Comparison of ENCODE assay signal across 8 mouse cellular contexts in the genomic region with DNA sequence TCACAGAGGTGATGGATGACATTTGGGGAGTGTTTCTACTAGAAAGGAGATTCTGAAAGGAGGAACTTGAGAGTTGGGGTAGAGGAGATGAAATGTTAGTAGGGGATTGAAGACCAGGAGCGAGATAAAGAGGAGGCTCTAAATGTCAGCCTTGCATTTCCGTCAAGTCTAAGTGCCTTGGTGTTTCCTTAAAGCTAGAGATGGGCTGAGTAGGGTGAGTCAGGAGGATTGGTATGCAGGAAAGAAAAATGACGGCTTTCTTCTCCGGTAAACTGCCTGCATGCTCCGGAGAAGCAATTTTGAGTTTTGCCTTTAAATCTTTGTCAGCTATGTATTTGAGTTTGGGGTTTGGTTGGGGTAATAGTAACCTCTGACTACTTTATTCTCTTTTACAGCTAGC. TPM values are rescaled to one million over a fixed set of nuclear protein-coding genes. Genes with fewer than 3 reads are reported as not detected.
A peak's percentile ranks its signal among the peaks of the same experiment; 100 is the strongest.
DNase-seq lines count a peak whose midpoint lies in the region; ATAC-seq and TF ChIP-seq lines count a peak whose summit lies in the region.

No protein-coding gene starts in this region.

- peaks cover 16% of the 10 kb centered on the region for H3K4me1 ChIP-seq in embryonic facial prominence, embryonic 10.5 days
- H3K4me1 ChIP-seq in intestine, embryonic 14.5 days (replicated peaks; ENCODE audit: control insufficient read depth, insufficient read depth, low read length), result peaks cover 12% of the 10 kb centered on the region

- DNase-seq in layer of hippocampus, adult 2 months (ENCODE audit: low spot score in 2 of 2), result no peak
- no peak for DNase-seq in layer of hippocampus, postnatal 14 days (ENCODE audit: low spot score in 2 of 2)
- no peak for DNase-seq in embryonic facial prominence, embryonic 10.5 days (ENCODE audit: low spot score)
- no peak for DNase-seq in intestine, embryonic 14.5 days (ENCODE audit: low spot score)
- DNase-seq in kidney, adult 8-10 months, result no peak
- no peak for DNase-seq in gastrocnemius, postnatal 14 days

- H3ac ChIP-seq in myocyte (ENCODE audit: control insufficient read depth, insufficient read length), result peak overlapping the region; percentile 96

- intact Hi-C loops in gastrocnemius, postnatal 14 days (cut with DNase I; ENCODE audit: low total_unique reads), result no loop called here

- peak overlapping the region; percentile 99; the same call in 1 of the 2 replicates for H3K27ac ChIP-seq in layer of hippocampus, adult 2 months
- no peak overlapping the region for H3K27ac ChIP-seq in embryonic facial prominence, embryonic 10.5 days (replicated peaks)
- H3K27ac ChIP-seq in intestine, embryonic 14.5 days (ENCODE audit: low read depth), result no peak overlapping the region

- 0 out of 2 replicates have a peak, but pooled peaks cover 12% of the 10 kb centered on the region for H3K36me3 ChIP-seq in embryonic facial prominence, embryonic 10.5 days (replicated peaks)
- 0 out of 2 replicates have a peak, but pooled peaks cover 7% of the 10 kb centered on the region for H3K36me3 ChIP-seq in intestine, embryonic 14.5 days (ENCODE audit: control insufficient read depth, insufficient read depth, low read length)
- peaks cover 9% of the 10 kb centered on the region for H3K36me3 ChIP-seq in myocyte (ENCODE audit: control insufficient read depth, insufficient read depth)

- peak overlapping the region; percentile 66 for H3K4me2 ChIP-seq in intestine, embryonic 14.5 days (ENCODE audit: low read length)
- peak overlapping the region; percentile 83 for H3K4me2 ChIP-seq in myocyte (ENCODE audit: low read depth)

- TF ChIP-seq POLR2A in myocyte (IDR thresholded peaks at IDR 0.05; ENCODE audit: insufficient read length, low read depth), result no peak

- no peaks in the 10 kb centered on the region for H3K9me3 ChIP-seq in embryonic facial prominence, embryonic 10.5 days
- H3K9me3 ChIP-seq in intestine, embryonic 14.5 days (ENCODE audit: control insufficient read depth, low read length), result no peaks in the 10 kb centered on the region

- no peak for ATAC-seq in intestine, embryonic 14.5 days (replicated peaks; ENCODE audit: low FRiP score, low TSS enrichment, low read depth)
- ATAC-seq in megakaryocyte-erythroid progenitor cell, adult 5-6 weeks (replicated peaks; ENCODE audit: low FRiP score, low TSS enrichment, poor library complexity, severe bottlenecking), result no peak

- 73% methylated on average over 5 of the region's 5 CpGs for WGBS in embryonic facial prominence, embryonic 10.5 days
- WGBS in intestine, embryonic 14.5 days, result 54% methylated on average over 5 of the region's 5 CpGs

- TF ChIP-seq CTCF in layer of hippocampus, adult 2 months (conservative IDR thresholded peaks at IDR 0.05), result no peak

- H3K27me3 ChIP-seq in embryonic facial prominence, embryonic 10.5 days (replicated peaks; ENCODE audit: low read depth, poor library complexity, severe bottlenecking), result no peaks in the 10 kb centered on the region
- no peaks in the 10 kb centered on the region for H3K27me3 ChIP-seq in intestine, embryonic 14.5 days (replicated peaks; ENCODE audit: control insufficient read depth, insufficient read depth, low read length)
- no peaks in the 10 kb centered on the region for H3K27me3 ChIP-seq in myocyte (ENCODE audit: control insufficient read depth, insufficient read depth, insufficient read length)

- peak overlapping the region; percentile 83 for H3K4me3 ChIP-seq in layer of hippocampus, adult 2 months
- peak overlapping the region; percentile 87 for H3K4me3 ChIP-seq in embryonic facial prominence, embryonic 10.5 days
- H3K4me3 ChIP-seq in intestine, embryonic 14.5 days (ENCODE audit: low read depth, low read length), result peak overlapping the region; percentile 85
- H3K4me3 ChIP-seq in myocyte, result peak overlapping the region; percentile 73

- H3K79me2 ChIP-seq in myocyte (ENCODE audit: control insufficient read depth, insufficient read depth), result peaks cover 61% of the 10 kb centered on the region

- peak overlapping the region; percentile 92; the same call in 1 of the 2 replicates for H3K9ac ChIP-seq in intestine, embryonic 14.5 days (ENCODE audit: low read length)

TF ChIP-seq in myocyte, 11 proteins besides CTCF, POLR2A, EP300 and RAD21:
- no peak for TF ChIP-seq POLR2AphosphoS2 (IDR thresholded peaks at IDR 0.05; ENCODE audit: insufficient read length, low read depth)
- no peak for TF ChIP-seq SRF (IDR thresholded peaks at IDR 0.05; ENCODE audit: control insufficient read depth, insufficient read length, low read depth)
- TF ChIP-seq MAX (IDR thresholded peaks at IDR 0.05; ENCODE audit: low read depth), result no peak
- no peak for TF ChIP-seq TCF12 (IDR thresholded peaks at IDR 0.05; ENCODE audit: insufficient read depth, poor library complexity, severe bottlenecking)
- no peak for TF ChIP-seq MYOG (IDR thresholded peaks at IDR 0.05; ENCODE audit: control insufficient read depth in 1 of 3, insufficient read depth in 1 of 3, insufficient read length in 2 of 3, low read depth in 2 of 3)
- TF ChIP-seq TCF3 (IDR thresholded peaks at IDR 0.05; ENCODE audit: insufficient read length, low read depth), result no peak
- no peak for TF ChIP-seq E2F4 (IDR thresholded peaks at IDR 0.05; ENCODE audit: insufficient read depth)
- TF ChIP-seq MYOD1 (IDR thresholded peaks at IDR 0.05; ENCODE audit: control insufficient read depth in 1 of 3, insufficient read length in 2 of 3, low read depth in 2 of 3), result no peak
- TF ChIP-seq CEBPB (IDR thresholded peaks at IDR 0.05; ENCODE audit: insufficient read depth, poor library complexity, severe bottlenecking), result no peak
- TF ChIP-seq USF1 (IDR thresholded peaks at IDR 0.05; ENCODE audit: low read depth), result no peak
- TF ChIP-seq REST (IDR thresholded peaks at IDR 0.05; ENCODE audit: insufficient read depth, insufficient read length), result no peak
TF ChIP-seq in myocyte: peak in this region for 0.

RNA-seq across cellular contexts. Expression of a gene that starts 1.6 kb away (rescaled TPM):
- 10 to 100 TPM; 60.0 to 63.8 TPM for total RNA-seq in layer of hippocampus, adult 2 months (2021)
- total RNA-seq in layer of hippocampus, postnatal 14 days (2021), result 10 to 100 TPM; 59.5 to 61.9 TPM
- 13.3 and 13.7 TPM in 2 replicates for polyA plus RNA-seq in embryonic facial prominence, embryonic 10.5 days (2016; fragmentation: Nextera tagmentation; extraction: Ambion mirVana)
- 15.0 and 16.6 TPM in 2 replicates for polyA plus RNA-seq in intestine, embryonic 14.5 days (2014; fragmentation: Nextera tagmentation; extraction: Ambion mirVana)
- 10.9 TPM for polyA plus RNA-seq in myocyte (2012; fragmentation: generic; extraction: Trizol)
- 23.7 and 28.4 TPM in 2 replicates for total RNA-seq in megakaryocyte-erythroid progenitor cell, adult 5-6 weeks (2014; fragmentation: Nextera tagmentation)
- 30.1 and 33.2 TPM in 2 replicates for total RNA-seq in megakaryocyte-erythroid progenitor cell, adult 5-6 weeks (2017)
- 10 to 100 TPM; 16.1 to 17.5 TPM for total RNA-seq in gastrocnemius, postnatal 14 days (2021)

RNA-seq across cellular contexts. Expression of a gene that starts 30.2 kb away (rescaled TPM):
- not detected for total RNA-seq in layer of hippocampus, adult 2 months (2021)
- not detected for total RNA-seq in layer of hippocampus, postnatal 14 days (2021)
- polyA plus RNA-seq in embryonic facial prominence, embryonic 10.5 days (2016; fragmentation: Nextera tagmentation; extraction: Ambion mirVana), result not detected in 2 replicates
- polyA plus RNA-seq in intestine, embryonic 14.5 days (2014; fragmentation: Nextera tagmentation; extraction: Ambion mirVana), result 1.1 and 3.0 TPM in 2 replicates
- polyA plus RNA-seq in myocyte (2012; fragmentation: generic; extraction: Trizol), result 0.02 TPM
- not detected in 2 replicates for total RNA-seq in megakaryocyte-erythroid progenitor cell, adult 5-6 weeks (2014; fragmentation: Nextera tagmentation)
- total RNA-seq in megakaryocyte-erythroid progenitor cell, adult 5-6 weeks (2017), result not detected in 2 replicates
- total RNA-seq in gastrocnemius, postnatal 14 days (2021), result not detected

RNA-seq across cellular contexts. Expression of a gene that starts 37.0 kb away (rescaled TPM):
- total RNA-seq in layer of hippocampus, adult 2 months (2021), result 10 to 100 TPM; 40.2 to 41.7 TPM
- 10 to 100 TPM; 44.7 to 45.1 TPM for total RNA-seq in layer of hippocampus, postnatal 14 days (2021)
- 18.3 and 19.6 TPM in 2 replicates for polyA plus RNA-seq in embryonic facial prominence, embryonic 10.5 days (2016; fragmentation: Nextera tagmentation; extraction: Ambion mirVana)
- 17.8 and 19.2 TPM in 2 replicates for polyA plus RNA-seq in intestine, embryonic 14.5 days (2014; fragmentation: Nextera tagmentation; extraction: Ambion mirVana)
- 7.9 TPM for polyA plus RNA-seq in myocyte (2012; fragmentation: generic; extraction: Trizol)
- 12.4 and 18.5 TPM in 2 replicates for total RNA-seq in megakaryocyte-erythroid progenitor cell, adult 5-6 weeks (2014; fragmentation: Nextera tagmentation)
- total RNA-seq in megakaryocyte-erythroid progenitor cell, adult 5-6 weeks (2017), result 12.6 and 19.5 TPM in 2 replicates
- total RNA-seq in gastrocnemius, postnatal 14 days (2021), result 10 to 100 TPM; 10.4 to 11.3 TPM
